Mouse (Mus musculus) liver, embryonic 12.5 days (tissue): ENCODE data around the gene Aldh6a1. TPM values are rescaled to one million over a fixed set of nuclear protein-coding genes. Genes with fewer than 3 reads are reported as not detected.

Experiments
- ATAC-seq: fragments of 200-750 bp; cut with Nextera tagmentation; 2 replicates; pipeline ENCODE4 v1.8.0; 2017; ENCODE audit warnings: moderate number of reproducible peaks, mild to moderate bottlenecking, moderate library complexity
- H3K27ac ChIP-seq: fragments of 300-500 bp; sonication (generic); 2 replicates; pipeline ENCODE4 v1.5.1; 2016; ENCODE audit warnings: mild to moderate bottlenecking
- H3K27me3 ChIP-seq: fragments of 300-500 bp; sonication (generic); replicated peaks from 2 replicates; pipeline ENCODE4 v1.6.1; 2016; ENCODE audit warnings: mild to moderate bottlenecking, moderate library complexity
- H3K36me3 ChIP-seq: fragments of 300-500 bp; sonication (generic); 2 replicates; pipeline ENCODE4 v1.6.1; 2016; ENCODE audit warnings: mild to moderate bottlenecking, moderate library complexity
- H3K4me1 ChIP-seq: fragments of 300-500 bp; sonication (generic); 2 replicates; pipeline ENCODE4 v1.6.1; 2016
- H3K4me2 ChIP-seq: fragments of 300-500 bp; sonication (generic); 2 replicates; pipeline ENCODE4 v1.6.1; 2016; ENCODE audit warnings: mild to moderate bottlenecking, moderate library complexity
- H3K4me3 ChIP-seq: fragments of 300-500 bp; sonication (generic); 2 replicates; pipeline ENCODE4 v1.5.1; 2016; ENCODE audit warnings: mild to moderate bottlenecking, moderate library complexity
- H3K9ac ChIP-seq: fragments of 300-500 bp; sonication (generic); 2 replicates; pipeline ENCODE4 v1.6.1; 2016; ENCODE audit warnings: mild to moderate bottlenecking, moderate library complexity
- H3K9me3 ChIP-seq: fragments of 300-500 bp; sonication (generic); replicated peaks from 2 replicates; pipeline ENCODE4 v1.6.1; 2016; ENCODE audit warnings: mild to moderate bottlenecking, moderate library complexity
- WGBS: fragments of 180-500 bp; shearing (Covaris S2); methylation state at CpG from one replicate; pipeline ENCODE4 v1.1.7; 2016; ENCODE audit not compliant: insufficient replicate concordance; 5-methylcytosine and 5-hydroxymethylcytosine counted together
- polyA plus RNA-seq: library from polyadenylated mRNA; unstranded; fragments of >200 nt; fragmentation: Nextera tagmentation; extraction: Ambion mirVana; gene quantifications from 2 replicates; pipeline ENCODE4 v1.2.1, GENCODE M21; 2016

Aldh6a1 gene
- polyA plus RNA-seq, 1 experiment from 2014 or later = 17.4 TPM

DNA sequence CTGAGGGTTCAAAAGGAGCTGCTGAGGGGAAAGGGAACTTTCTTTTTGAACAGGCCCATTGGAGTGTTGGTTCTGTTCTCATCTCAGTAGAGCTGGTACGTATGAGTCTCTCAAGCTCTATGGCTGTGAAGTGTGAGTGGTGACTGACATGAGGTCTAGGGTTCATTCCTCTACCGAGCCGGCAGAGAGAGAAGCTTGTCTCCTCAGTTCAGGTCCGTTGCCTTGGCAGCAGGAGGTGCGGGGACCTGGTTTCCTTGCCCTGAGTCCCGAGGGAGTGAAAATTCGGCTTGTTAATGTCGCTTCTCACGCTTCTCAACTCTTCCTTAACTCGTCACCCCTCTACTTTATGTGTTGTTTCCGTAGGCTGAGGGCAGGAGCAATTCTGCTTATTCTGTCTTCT is 997 bp upstream of the Aldh6a1 start:
- Histone ChIP-seq H3K27me3 (peaks cover 15% of the 10 kb centered on the region), H3K4me2 (peak overlapping the region; percentile 97), H3K4me1 (peaks cover 43% of the 10 kb centered on the region), H3K9me3 (no peaks in the 10 kb centered on the region), H3K36me3 (peaks cover 19% of the 10 kb centered on the region), H3K27ac (peak overlapping the region; percentile 81), H3K4me3 (peak overlapping the region; percentile 93), H3K9ac (peak overlapping the region; percentile 85)
- WGBS = 0% methylated on average over 11 of the region's 11 CpGs
- no peak for ATAC-seq

DNA sequence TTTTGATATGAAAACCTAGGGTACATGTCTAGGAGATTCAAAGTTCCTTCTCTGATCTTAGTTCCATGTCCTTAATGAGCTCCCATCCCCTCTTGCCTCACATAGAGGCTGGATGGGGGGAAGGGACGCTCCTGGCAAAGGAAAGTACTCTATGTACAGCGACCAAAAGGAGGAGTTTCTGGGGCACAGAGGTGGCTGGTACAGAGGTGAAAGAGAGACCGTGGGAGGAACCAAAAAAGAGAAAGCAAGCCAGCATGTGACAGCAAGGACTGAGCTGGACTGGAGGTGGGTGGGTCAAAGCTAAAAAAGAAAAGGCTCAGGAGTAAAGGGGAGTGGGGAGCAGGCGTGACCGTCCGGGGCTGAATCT is 470 bp downstream of the Aldh6a1 start:
- no peaks in the 10 kb centered on the region for H3K9me3 ChIP-seq
- peak overlapping the region; percentile 97 for H3K4me2 ChIP-seq
- 0% methylated on average over 6 of the region's 6 CpGs for WGBS
- no peak for ATAC-seq
- peak overlapping the region; percentile 81 for H3K27ac ChIP-seq
- peaks cover 13% of the 10 kb centered on the region for H3K36me3 ChIP-seq
- H3K9ac ChIP-seq = peak overlapping the region; percentile 78
- H3K4me3 ChIP-seq = peak overlapping the region; percentile 93
- H3K4me1 ChIP-seq = peaks cover 43% of the 10 kb centered on the region
- peaks cover 24% of the 10 kb centered on the region for H3K27me3 ChIP-seq

DNA sequence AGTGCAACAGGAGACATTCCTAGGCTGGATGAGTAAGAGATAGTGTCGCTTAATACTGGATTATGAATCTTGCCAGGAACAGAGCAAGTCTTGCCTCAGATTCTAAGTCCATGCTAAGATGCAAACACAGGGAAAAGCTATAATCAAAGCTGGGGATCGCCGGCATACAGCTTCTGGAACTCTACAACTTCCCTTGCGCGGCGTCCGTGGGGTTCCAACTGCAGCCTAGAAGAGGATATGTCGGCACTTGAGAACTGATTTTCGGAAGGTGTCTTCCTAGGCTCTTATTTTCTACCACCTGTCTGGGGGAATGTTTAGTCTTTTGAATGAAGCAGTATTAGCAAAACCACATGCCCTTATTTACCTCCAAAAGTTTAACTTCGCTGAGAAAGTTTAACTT is 917 bp downstream of the Aldh6a1 start:
- ATAC-seq = no peak
- WGBS = 38% methylated on average over 10 of the region's 10 CpGs
- Histone ChIP-seq H3K9ac (peak overlapping the region; percentile 78), H3K36me3 (peaks cover 8% of the 10 kb centered on the region), H3K27ac (no peak overlapping the region), H3K4me2 (peak overlapping the region; percentile 97), H3K4me1 (peaks cover 39% of the 10 kb centered on the region), H3K4me3 (peak overlapping the region; percentile 93), H3K9me3 (no peaks in the 10 kb centered on the region), H3K27me3 (peaks cover 27% of the 10 kb centered on the region)

DNA sequence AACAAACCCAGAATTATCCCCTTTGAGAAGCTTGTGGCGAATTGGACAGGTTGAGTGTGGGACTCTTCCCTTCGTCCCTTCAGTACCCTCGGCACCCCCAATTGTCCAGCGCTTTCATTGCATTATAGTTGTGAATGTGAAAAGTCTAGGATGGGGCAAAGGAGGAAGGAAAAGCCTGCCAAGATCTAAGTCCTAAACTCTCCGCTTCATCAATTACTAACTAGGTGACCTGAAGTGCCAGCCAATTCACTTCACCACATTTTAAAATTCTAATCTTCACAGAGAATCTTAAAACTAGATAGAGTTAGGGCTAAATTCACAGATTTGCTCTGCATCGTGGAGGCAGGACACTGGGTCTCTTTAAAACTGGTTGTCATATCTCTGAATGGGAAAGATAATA is 2.6 kb downstream of the Aldh6a1 start:
- H3K4me2 ChIP-seq = no peak overlapping the region
- H3K36me3 ChIP-seq = no peaks in the 10 kb centered on the region
- no peak overlapping the region for H3K9ac ChIP-seq
- WGBS = 71% methylated on average over 6 of the region's 6 CpGs
- H3K27me3 ChIP-seq = peaks cover 33% of the 10 kb centered on the region
- no peak for ATAC-seq
- no peaks in the 10 kb centered on the region for H3K9me3 ChIP-seq
- H3K4me1 ChIP-seq = peaks cover 22% of the 10 kb centered on the region
- no peak overlapping the region for H3K27ac ChIP-seq
- no peak overlapping the region for H3K4me3 ChIP-seq

DNA sequence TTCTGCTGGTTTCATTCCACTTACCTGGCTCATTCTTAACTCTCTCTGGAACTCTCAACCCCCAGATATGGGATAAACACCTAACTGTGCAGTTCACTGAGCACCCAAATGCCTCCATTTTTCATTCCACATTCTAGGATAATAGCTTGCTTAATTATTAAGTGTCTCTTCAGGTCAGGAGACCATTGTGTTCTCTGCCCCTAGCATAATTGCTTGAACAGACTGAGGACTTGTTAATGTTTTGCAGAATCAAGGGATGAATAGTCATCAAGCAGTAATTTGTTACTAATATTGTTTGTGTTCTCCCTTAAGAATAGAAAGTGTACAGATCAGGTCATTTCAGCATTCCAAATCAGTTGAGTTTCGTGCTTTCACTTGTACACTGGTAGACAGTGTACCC is 3.4 kb downstream of the Aldh6a1 start:
- peaks cover 14% of the 10 kb centered on the region for H3K4me1 ChIP-seq
- H3K4me3 ChIP-seq = no peak overlapping the region
- no peak for ATAC-seq
- peaks cover 33% of the 10 kb centered on the region for H3K27me3 ChIP-seq
- H3K9ac ChIP-seq = no peak overlapping the region
- H3K4me2 ChIP-seq = no peak overlapping the region
- no peak overlapping the region for H3K27ac ChIP-seq
- H3K36me3 ChIP-seq = no peaks in the 10 kb centered on the region
- WGBS = 50% methylated on average over 1 of the region's 1 CpGs
- H3K9me3 ChIP-seq = no peaks in the 10 kb centered on the region

DNA sequence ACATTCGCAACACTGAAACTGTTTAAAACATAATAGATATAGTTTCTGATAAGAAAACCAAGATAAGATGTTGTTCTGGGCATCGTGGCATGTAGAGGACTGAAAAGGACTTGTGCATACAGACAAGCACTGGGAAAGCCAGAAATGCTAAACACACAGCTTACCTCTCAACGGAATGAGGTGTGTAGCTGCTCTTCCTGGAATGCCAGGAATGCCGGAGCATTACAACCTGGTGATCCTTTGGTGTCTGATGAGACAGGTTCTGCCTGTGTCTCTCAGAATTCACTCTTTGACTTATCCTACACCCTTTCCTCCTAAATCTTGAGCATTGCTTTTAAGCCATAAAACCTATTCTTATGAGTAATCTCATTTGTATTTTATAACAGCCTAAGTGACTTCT is 8.3 kb downstream of the Aldh6a1 start:
- 0 out of 2 replicates have a peak, but pooled peaks cover 8% of the 10 kb centered on the region for H3K36me3 ChIP-seq
- ATAC-seq = no peak
- H3K27ac ChIP-seq = no peak overlapping the region
- no peak overlapping the region for H3K4me3 ChIP-seq
- no peaks in the 10 kb centered on the region for H3K9me3 ChIP-seq
- 59% methylated on average over 4 of the region's 4 CpGs for WGBS
- H3K4me2 ChIP-seq = no peak overlapping the region
- no peaks in the 10 kb centered on the region for H3K4me1 ChIP-seq
- H3K27me3 ChIP-seq = peaks cover 25% of the 10 kb centered on the region
- H3K9ac ChIP-seq = no peak overlapping the region

DNA sequence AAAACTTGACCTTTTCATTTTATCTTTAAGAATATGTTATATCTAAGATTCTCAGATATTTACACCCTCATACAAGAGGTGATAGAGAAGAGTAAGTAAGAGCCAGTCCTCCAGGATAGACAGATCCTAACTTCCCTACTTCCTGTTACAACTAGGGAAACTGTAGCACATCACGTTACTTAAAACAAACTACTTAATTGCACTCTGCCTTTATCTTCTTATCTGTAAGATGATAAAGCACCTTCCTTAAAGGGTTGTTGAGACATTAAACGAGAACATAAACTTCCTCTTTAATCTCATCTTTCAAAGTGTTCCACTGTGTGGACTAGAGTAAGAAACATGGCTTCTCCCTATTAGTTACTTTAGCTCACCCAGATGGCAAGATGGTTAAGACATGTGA is 12.1 kb downstream of the Aldh6a1 start:
- H3K27ac ChIP-seq = no peak overlapping the region
- H3K27me3 ChIP-seq = 0 out of 2 replicates have a peak, but pooled peaks cover 2% of the 10 kb centered on the region
- ATAC-seq = no peak
- H3K4me3 ChIP-seq = no peak overlapping the region
- H3K4me1 ChIP-seq = no peaks in the 10 kb centered on the region
- H3K36me3 ChIP-seq = 0 out of 2 replicates have a peak, but pooled peaks cover 8% of the 10 kb centered on the region
- 30% methylated on average over 2 of the region's 2 CpGs for WGBS
- H3K4me2 ChIP-seq = no peak overlapping the region
- no peaks in the 10 kb centered on the region for H3K9me3 ChIP-seq
- no peak overlapping the region for H3K9ac ChIP-seq

DNA sequence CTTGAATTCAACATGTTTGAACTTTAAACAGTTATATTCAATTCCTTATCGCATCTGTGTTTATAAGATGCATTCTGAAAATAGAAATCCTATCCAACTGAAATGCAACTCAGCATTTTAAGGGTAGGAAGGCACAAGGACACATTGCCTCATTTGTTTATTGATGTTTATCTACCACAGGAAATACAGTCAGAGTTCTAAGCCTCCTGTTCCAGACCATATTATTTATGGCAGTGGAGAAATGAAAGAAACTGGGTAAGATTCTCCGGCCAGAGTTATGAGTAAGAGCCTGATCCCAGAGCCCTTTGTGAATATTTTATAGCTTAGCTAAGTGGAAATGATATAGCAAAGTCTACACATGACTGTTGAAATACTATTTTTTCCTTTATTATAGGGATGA is 21.0 kb downstream of the Aldh6a1 start:
- no peak for ATAC-seq
- Histone ChIP-seq H3K36me3 (peaks cover 6% of the 10 kb centered on the region; the same call in 1 of the 2 replicates), H3K27ac (no peak overlapping the region), H3K27me3 (no peaks in the 10 kb centered on the region), H3K9me3 (no peaks in the 10 kb centered on the region), H3K4me1 (no peaks in the 10 kb centered on the region), H3K9ac (no peak overlapping the region), H3K4me3 (no peak overlapping the region), H3K4me2 (no peak overlapping the region)
- WGBS = 80% methylated on average over 2 of the region's 2 CpGs

DNA sequence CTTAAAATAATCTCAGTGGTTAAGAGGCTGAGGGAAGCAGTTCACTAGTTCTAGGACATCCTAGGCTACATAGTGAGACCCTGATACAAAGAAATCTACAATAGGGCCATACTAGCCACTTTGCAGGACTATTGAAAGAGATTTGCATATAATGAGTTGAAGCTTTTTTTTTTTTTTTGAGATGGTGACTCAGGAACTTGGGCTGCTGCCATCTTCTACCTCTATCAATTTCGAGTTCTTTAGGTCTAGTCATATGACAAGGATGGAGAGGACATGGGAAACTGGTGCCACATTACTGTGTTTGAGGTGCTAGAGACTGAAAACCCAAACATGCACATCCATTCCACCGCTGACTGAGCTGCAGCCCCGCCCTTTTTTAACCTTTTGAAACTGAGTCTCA is 26.8 kb downstream of the Aldh6a1 start:
- Histone ChIP-seq H3K4me2 (no peak overlapping the region), H3K9ac (no peak overlapping the region), H3K36me3 (no peaks in the 10 kb centered on the region), H3K9me3 (no peaks in the 10 kb centered on the region), H3K4me3 (no peak overlapping the region), H3K4me1 (no peaks in the 10 kb centered on the region), H3K27ac (no peak overlapping the region), H3K27me3 (no peaks in the 10 kb centered on the region)
- 44% methylated on average over 3 of the region's 3 CpGs for WGBS
- ATAC-seq = no peak

DNA sequence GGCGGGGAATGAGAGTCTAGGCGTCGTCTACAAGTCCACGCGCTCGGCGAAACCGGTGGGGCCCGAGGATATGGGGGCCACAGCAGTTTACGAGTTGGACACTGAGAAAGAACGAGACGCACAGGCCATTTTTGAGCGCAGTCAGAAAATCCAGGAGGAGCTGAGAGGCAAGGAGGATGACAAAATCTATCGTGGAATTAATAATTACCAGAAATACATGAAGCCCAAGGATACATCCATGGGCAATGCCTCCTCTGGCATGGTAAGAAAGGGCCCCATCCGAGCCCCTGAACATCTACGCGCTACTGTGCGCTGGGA is 33.2 kb downstream of the Aldh6a1 start:
- 31% methylated on average over 18 of the region's 18 CpGs for WGBS
- peak overlapping the region; percentile 84 for H3K4me2 ChIP-seq
- no peak for ATAC-seq
- H3K9me3 ChIP-seq = no peaks in the 10 kb centered on the region
- H3K4me1 ChIP-seq = peaks cover 9% of the 10 kb centered on the region
- H3K27me3 ChIP-seq = no peaks in the 10 kb centered on the region
- peak overlapping the region; percentile 74 for H3K9ac ChIP-seq
- peak overlapping the region; percentile 81 for H3K27ac ChIP-seq
- peak overlapping the region; percentile 64 for H3K4me3 ChIP-seq
- H3K36me3 ChIP-seq = no peaks in the 10 kb centered on the region; the same call in 1 of the 2 replicates

DNA sequence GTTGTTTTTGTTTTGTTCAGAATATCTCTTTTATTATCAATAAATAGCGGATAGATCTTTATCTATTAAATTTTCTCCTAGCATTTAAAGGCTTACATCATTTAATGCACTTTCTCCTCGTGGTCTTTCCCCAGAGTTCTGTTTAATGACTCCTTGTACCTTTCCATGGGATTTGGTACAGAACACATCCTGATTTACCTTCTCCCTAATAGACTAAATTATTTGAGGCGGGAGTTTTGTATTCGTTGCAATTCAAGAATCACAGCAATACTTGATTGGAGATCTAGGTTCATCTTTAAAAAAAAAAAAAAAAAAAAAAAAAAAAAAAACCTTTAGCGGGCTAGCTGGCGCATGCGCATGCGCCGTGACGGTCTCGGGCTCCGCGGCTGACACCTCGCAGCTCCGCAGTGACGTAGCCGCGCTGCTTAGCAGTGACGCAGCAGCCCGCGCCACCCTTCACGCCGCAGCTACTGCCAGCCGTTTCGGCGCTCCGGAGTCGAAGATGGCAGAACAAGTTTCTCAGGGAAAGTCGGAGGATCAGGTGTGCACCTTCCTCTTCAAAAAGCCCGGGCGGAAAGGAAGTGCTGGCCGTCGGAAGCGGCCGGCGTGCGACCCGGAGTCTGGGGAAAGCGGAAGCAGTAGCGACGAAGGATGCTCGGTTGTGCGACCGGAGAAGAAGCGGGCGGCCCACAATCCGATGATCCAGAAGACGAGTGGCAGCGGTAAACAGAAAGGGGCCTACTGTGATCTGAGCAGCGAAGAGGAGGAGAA is 33.8 kb downstream of the Aldh6a1 start, which contains the start of gene Rnf113a2:
TSS of gene Rnf113a2 (plus strand) at position 363 of the 771 bp plus-strand sequence.
- Histone ChIP-seq H3K4me3 (peak within 1 kb of the TSS; percentile 64), H3K27ac (peak within 1 kb of the TSS; percentile 81), H3K36me3 (no peaks in the 10 kb centered on the region; the same call in 1 of the 2 replicates), H3K4me1 (peaks cover 9% of the 10 kb centered on the region), H3K4me2 (peak within 1 kb of the TSS; percentile 84), H3K9me3 (no peaks in the 10 kb centered on the region), H3K27me3 (no peaks in the 10 kb centered on the region), H3K9ac (peak within 1 kb of the TSS; percentile 74)
- ATAC-seq = peak; percentile 96
- 2% methylated on average over 50 of the region's 50 CpGs for WGBS

DNA sequence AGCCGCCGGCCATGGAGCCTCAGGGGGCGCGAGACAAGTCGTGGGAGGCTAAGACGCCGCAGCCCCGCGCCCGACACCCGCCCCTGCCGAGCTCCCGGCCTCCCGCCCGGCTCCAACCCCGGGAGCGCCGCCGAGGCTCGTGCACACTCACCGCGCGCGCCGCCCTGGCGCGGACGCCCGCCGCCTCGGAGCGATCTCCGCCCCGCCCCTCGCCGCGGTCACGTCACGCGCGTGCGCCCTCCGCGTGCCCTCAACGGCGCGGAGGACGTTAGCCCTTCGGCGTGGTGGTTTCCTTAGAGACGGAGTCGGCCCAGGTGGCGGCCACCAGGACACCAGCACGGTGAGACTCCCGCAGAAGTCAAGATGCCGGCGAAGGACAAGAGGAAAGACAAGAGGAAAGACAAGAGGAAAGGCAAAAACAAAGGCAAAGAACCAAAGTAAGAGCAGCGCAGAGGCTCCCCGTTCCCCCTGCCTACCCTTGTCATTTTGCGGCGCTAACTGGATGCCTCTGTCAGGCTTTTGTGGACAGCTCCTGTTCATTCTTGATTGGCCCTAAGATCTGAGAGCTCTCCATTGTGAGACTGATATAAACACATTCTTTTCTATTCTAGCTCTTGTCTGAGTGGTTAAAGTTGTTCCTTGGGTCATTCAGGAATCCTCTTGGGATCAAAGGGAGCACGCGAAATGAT is 41.8 kb downstream of the Aldh6a1 start, which contains the start of the genes Entpd5 and Bbof1:
TSS of gene Entpd5 (minus strand) at position 211 of the 689 bp plus-strand sequence.
TSS of gene Bbof1 (plus strand) at position 253 of the 689 bp plus-strand sequence.
- H3K4me1 ChIP-seq = peaks cover 17% of the 10 kb centered on the region
- H3K4me2 ChIP-seq = peak within 1 kb of the TSS; percentile 93
- peak within 1 kb of the TSS; percentile 79 for H3K4me3 ChIP-seq
- peaks cover 15% of the 10 kb centered on the region for H3K27me3 ChIP-seq
- no peaks in the 10 kb centered on the region for H3K9me3 ChIP-seq
- peak; percentile 91 for ATAC-seq
- H3K9ac ChIP-seq = peak within 1 kb of the TSS; percentile 85
- WGBS = 2% methylated on average over 61 of the region's 63 CpGs
- no peaks in the 10 kb centered on the region for H3K36me3 ChIP-seq
- H3K27ac ChIP-seq = peak within 1 kb of the TSS; percentile 84
